Mouse (Mus musculus): Measurements from ENCODE around the gene Oprm1.

DNA sequence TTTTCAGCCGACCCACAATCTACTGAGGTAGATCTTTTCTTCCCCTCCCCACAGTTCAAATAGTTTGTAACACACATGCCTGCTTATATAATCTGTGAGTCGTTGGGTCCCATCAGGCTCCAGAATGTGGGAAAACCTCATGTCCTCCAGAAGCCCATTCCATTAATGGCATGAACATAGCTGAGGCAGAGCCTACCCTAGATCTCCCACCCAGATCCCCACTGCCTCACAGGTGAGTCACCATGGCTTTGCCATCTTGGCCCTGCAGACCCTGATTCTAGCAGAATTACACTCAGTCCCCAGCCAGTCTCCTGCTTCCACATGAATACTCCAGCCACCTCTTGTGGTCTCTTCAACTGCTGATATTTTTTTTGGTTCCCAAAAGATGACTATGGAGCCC, 317.4 kb downstream of the Oprm1 start:
- no peak for TF ChIP-seq POLR2A (IDR thresholded peaks at IDR 0.05; ENCODE audit: control insufficient read depth, low read depth, low read length)
- no peak for TF ChIP-seq CTCF (IDR thresholded peaks at IDR 0.05; ENCODE audit: control insufficient read depth, insufficient read depth, insufficient replicate concordance, low read depth, low read length)

All from testis, adult 2 months (tissue).